Mouse (Mus musculus) hematopoietic stem cell, adult 5-6 weeks (primary cell): ENCODE measurements around the gene Bhmt. TPM values are rescaled to one million over a fixed set of nuclear protein-coding genes. Genes with fewer than 3 reads are reported as not detected.
"Not testable (repeated sequence)": the region's sequence is repeated elsewhere in the genome, so short reads cannot be mapped to it uniquely, and the experiment has no call there.

Experiments
- ATAC-seq, 2 experiments: fragments of 125-278 bp in 1 of 2; replicated peaks in 1 of 2; 2 replicates each; pipeline ENCODE4 v1.8.0; 2016 to 2017; ENCODE audit warnings: inconsistent platforms in 2 of 2, mild to moderate bottlenecking in 2 of 2, moderate number of reproducible peaks in 2 of 2, low read depth in 1 of 2, moderate TSS enrichment in 1 of 2; ENCODE audit not compliant: low FRiP score in 2 of 2, poor library complexity in 2 of 2, severe bottlenecking in 2 of 2, insufficient read depth in 1 of 2, low TSS enrichment in 1 of 2
- total RNA-seq: library from RNA; stranded (forward); fragments of 172-1452, 232-1000 nt; gene quantifications from 2 replicates; pipeline ENCODE4 v1.2.3, GENCODE M21; 2017

Gene Bhmt
- total RNA-seq, 1 experiment from 2014 or later: not detected

DNA sequence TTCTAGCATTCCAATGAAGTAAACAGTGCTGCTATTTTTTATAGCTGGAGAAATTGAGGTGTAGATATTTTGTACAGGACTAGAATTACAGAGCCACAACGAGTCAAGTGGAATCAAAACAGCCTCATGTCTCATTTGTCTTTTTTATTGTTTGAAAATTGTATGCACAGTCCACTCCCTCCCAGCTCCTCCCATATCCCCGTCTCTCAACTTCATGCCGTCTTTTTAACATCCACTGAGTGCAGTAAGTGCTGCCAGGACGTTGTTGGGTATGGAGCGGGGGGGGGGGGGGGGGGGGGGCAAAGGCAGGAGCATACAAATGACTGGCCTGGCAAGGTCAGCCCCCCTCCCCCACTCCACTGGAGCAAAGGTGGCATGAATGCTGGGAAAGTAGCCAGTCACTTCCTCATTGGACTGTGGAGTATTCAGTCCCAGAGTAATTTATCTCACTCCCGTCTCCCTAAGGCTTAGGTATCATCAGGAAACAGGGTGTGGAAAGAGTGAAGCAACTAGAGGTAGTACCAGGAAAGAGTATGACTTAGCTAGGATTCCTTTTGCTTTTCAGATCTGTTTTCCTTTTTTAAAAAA is 23.3 kb downstream of the Bhmt start:
- ATAC-seq: no peak

DNA sequence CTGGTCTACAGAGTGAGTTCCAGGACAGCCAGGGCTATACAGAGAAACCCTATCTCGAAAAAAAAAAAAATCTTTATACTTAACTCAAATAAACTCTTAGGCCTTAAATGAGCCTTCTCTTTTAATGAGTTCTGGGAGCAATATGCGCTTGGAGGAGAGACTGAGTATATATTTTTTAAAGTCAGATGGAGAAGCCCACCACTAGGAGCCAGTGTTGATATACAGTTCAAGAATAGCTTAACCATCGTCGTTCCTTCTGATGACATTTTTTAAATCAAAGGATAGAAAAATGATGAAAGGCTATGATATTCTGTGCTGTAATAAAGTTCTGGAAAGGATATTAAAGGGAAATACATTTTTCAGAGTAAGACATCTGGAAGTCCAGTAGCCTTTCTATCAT is 24.0 kb downstream of the Bhmt start:
- no peak for ATAC-seq

DNA sequence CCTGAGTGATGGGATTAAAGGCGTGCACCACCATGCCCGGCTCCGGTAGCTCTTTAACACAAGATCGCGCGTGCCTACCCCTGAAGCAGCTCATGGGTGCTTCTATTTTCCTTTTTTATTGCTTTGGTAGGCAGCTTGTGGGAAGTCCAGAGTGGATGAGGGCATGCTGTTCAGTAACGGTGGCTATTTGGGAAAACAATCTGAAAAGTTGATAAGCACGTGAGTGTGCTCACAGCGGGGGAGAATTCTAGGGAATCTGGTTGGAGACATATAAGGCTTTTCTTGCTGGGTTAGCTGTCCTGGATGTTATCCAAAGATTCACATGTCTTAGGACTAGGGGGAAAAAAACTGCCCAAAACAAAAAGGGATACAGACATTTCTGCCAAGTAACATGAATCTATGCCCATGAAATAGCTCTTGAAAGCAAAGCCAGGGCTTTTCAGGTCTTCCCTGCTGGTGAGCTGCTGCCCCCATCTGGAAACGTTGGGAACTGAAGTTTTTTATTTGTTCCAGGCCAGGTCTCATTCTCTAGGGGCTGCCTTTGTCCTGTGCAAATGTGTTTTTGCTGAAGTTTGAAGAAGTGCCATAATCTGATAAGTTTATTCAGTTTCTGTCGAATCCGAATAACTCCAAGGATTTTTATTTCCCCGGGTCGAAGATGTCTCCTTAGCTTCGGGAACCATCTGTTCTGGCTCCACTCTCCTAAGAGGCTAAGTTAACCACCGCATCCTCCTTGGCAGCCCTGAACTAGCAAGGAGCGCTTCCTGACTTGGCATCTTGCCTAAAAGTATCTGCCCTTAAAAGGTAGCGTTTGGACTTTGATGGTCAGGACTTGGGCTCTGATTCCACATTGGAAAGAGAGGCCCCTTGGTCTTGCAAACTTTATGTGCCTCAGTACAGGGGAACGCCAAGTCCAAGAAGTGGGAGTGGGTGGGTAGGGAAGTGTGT is 24.8 kb downstream of the Bhmt start:
- peak; percentile 45 to 69; a peak in 3 of 4 replicates for ATAC-seq

DNA sequence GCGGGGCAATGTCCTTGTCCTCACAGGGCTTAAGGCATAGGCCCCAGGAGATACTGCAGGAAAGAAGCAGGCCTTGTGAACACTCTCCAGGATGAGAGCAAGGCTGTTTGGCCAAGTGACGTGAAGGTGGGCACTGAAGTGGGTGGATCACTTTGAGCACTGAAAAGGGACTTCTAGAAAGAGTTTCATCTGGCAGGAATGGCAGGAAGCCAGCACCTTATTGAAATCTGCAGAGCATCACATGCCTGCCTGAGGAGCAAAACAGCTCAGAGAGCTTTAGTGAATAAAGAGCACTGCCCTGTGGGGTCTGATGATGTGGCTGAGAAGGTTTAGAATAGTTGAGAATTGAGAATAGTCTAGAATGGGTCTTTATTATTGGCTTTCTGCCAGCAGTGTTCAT is 29.3 kb downstream of the Bhmt start:
- no peak for ATAC-seq

DNA sequence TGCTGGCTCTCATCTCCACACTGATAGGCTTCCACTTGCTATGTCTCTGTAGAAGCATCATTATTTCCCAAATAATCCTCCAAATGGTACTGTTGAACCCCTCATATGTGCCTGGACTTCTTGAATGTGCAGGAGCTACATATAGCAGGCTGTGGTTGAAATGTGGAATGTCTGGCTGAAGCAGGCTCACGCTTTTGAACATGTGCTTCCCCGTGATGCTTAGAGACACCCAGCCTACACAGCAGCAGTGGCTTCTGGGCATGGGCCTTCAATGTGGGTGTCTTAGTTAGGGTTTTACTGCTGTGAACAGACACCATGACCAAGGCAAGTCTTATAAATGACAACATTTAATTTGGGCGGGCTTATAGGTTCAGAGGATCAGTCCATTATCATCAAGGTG is 30.1 kb downstream of the Bhmt start:
- no peak for ATAC-seq

DNA sequence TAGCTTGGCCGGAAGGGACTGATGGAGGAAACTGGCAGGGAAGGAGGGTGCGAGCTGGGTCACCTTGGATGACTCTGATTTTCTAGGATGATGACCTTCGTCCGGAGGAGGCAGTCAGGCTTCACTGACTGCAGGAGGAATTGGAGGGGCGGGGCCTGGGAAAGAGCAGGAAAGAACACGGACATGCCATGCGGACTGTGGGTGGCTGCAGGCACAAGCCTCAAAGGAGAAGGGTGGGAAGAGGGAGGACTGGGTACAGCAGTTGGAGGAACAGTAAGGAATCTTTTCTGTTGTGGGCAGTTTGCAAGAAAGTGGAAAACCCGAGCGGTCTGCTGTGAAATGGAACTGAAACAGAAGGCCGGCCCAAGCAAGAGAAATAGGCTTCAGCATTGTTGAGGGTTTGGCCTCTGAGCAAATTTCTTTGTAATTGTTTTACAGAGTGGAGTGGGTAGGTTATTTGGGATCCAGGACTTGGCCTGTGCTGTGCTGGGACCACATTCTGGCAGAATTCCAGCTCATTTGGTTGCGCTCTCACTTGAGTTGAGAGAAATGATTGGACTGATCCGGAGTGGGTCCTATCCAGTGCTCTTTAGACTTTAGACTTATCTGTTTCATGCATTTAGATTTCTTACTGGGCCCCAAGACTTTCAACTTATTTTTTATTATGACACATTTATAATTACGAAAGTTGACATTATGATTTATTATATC is 30.7 kb downstream of the Bhmt start:
- ATAC-seq: no peak

DNA sequence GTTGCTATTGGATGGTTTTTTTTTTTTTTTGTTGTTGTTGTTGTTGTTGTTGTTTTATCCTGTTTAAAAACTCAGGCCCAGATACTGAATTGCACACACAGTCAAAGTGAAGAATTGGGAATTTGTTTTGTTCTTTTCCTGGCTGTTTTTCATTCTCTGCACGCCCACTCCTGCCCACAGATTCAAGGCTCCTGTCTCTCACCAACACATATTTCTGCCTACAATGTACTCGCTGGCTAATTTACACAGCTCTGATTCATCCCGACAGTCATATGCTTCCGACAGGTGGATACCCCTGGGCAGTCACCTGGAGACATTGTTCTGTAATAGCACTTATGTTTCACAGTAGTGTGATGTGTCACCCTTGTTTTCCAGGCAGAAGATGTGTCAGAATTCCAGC is 33.1 kb downstream of the Bhmt start:
- no peak for ATAC-seq

DNA sequence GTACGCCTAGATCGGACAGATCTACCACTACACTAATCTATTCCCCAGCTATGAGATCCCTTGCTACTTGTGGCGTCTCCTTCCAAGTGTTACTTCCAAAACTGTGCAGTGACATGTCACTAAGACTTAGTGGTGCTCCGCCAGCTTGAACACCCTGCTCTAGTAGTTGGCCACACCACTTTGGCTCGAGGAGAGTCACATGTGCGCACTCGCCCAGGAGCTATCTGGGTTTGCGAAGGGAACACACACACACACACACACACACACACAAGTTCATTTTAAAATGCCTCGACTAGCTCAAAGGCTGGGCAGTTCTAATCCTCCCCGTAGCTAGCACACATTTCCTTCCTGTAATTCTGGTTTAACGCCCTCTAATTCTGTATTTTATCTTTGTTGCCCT is 36.2 kb downstream of the Bhmt start:
- ATAC-seq: no peak

DNA sequence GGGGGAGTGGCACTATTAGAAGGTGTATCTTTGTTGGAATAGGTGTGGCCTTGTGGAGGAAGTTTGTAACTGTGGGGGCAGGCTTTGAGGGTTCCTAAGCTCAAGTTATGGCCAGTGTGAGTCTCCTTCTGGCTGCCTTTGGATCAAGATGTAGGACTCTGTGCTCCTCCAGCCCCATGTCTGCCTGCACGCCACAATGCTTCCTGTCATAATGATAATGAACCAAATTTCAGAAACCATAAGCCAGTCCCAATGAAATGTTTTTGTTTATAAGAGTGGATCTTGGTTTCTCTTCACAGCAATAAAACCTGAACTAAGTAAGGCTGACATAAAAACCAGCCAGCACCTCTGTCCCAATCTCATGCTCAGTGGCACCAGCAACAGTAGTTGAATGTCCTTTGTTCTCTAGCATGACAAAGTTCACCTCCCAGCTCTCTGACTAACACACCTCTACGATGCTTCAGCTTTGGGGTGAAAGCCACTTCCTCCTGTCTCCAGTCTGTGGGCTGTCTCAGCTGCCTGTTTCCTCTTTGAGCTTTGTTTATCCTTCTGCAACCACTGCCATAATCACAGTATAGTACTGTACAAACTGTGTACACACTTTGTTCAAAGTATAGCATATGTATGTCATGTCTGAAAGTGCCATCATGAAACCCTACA is 44.6 kb downstream of the Bhmt start:
- peak; percentile 78 to 90 for ATAC-seq

DNA sequence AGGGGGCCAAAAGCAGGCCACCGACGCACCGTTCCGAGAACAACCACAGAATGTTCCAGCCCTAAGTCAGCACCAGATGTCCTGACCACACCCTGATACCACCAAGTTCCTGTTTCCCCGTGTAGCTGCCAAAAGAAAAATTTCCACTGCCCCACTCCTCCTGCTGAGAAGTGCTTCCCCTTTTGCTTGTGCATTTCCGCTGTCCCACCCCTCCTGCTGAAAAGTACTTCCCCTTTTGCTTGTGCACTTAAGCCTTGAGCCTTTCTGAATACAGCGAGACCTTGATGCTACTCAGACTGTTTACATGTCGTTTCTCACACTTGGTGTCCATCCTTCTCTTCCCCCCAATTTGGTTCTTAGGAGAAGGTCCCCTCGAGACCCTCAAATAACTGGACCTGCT is 55.2 kb downstream of the Bhmt start:
- not testable (repeated sequence) for ATAC-seq

DNA sequence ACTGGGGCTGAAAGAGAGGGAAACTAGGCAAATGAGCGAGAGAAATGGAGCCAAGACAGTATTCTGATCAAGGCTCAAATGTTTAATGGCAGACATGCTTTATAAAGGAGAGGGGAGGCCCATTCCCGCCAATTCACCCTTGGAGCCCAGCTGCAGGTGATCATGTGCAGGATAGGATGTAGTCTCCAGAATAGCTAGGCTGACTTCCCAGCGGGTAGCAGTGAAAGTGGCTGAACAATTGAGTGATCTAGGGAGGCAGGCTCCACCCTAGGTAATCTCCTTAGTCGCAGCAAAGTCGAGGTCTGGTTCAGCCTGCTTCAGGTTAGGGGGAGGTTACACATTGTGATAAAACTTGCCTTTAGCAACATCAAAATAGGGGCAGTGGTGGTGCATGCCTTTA is 57.3 kb downstream of the Bhmt start:
- ATAC-seq: no peak

DNA sequence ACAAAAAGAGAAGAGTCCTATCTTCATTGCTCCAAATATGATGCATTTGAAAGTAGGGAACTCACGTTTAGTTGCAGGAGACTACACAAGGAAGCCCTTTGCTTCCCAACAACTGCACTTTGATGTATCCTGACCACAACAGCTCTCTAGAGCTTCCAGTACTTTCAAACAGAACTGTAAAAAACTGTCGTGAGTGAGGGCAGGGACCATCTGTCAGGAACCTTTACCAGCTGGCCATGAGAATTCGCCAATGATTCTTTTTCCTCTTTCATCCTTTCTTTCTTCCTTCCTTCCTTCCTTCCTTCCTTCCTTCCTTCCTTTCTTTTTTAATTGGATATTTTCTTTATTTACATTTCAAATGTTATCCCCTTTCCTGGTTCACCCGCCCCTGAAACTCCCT is 68.1 kb downstream of the Bhmt start:
- ATAC-seq: no peak

Other genes with a start within 250 kb of the Bhmt start
- 17.0 and 17.8 TPM in 2 replicates for gene Jmy, start 138.2 kb downstream of the Bhmt start, total RNA-seq
- gene Bhmt2, start 36.3 kb upstream of the Bhmt start, total RNA-seq: not detected in 2 replicates
- not detected in 2 replicates for gene Dmgdh, start 36.5 kb upstream of the Bhmt start, total RNA-seq
- 13.8 and 16.3 TPM in 2 replicates for gene Arsb, start 133.7 kb upstream of the Bhmt start, total RNA-seq